Mouse (Mus musculus) hindbrain, postnatal 0 days (tissue): ENCODE measurements at regions not wholly inside any gene's neighbourhood (a gene's known extent, or its start where the extent isn't known, plus 50 kb on each side); places are given as distances from the start of the nearest gene placed in this dataset.

Source experiments
- ATAC-seq: fragments of 200-750 bp; cut with Nextera tagmentation; 2 replicates; pipeline ENCODE4 v1.8.0; 2017; ENCODE audit warnings: mild to moderate bottlenecking, moderate TSS enrichment, moderate library complexity
- DNase-seq: peaks from one replicate; pipeline ENCODE4 v3.0.0-alpha.2; 2015; ENCODE audit warnings: low spot score
- H3K27ac ChIP-seq: fragments of 300-500 bp; sonication (generic); 2 replicates; pipeline ENCODE4 v1.5.1; 2014; ENCODE audit warnings: mild to moderate bottlenecking
- H3K27me3 ChIP-seq: fragments of 300-500 bp; sonication (generic); 2 replicates; pipeline ENCODE4 v1.6.1; 2014; ENCODE audit warnings: low read length, mixed read lengths; ENCODE audit not compliant: insufficient read depth
- H3K36me3 ChIP-seq: fragments of 300-500 bp; sonication (generic); 2 replicates; pipeline ENCODE4 v1.6.1; 2014; ENCODE audit warnings: low read length, mixed read lengths; ENCODE audit not compliant: insufficient read depth
- H3K4me1 ChIP-seq: fragments of 300-500 bp; sonication (generic); 2 replicates; pipeline ENCODE4 v1.6.1; 2014; ENCODE audit warnings: antibody characterized with exemption, low read length, mixed read lengths; ENCODE audit not compliant: insufficient read depth
- H3K4me2 ChIP-seq: fragments of 300-500 bp; sonication (generic); 2 replicates; pipeline ENCODE4 v1.6.1; 2014; ENCODE audit warnings: low read depth, mild to moderate bottlenecking, low read length, moderate library complexity, mixed read lengths
- H3K4me3 ChIP-seq: fragments of 300-500 bp; sonication (generic); 2 replicates; pipeline ENCODE4 v1.5.1; 2014; ENCODE audit warnings: low read length
- H3K9ac ChIP-seq: fragments of 300-500 bp; sonication (generic); replicated peaks from 2 replicates; pipeline ENCODE4 v1.6.1; 2014; ENCODE audit warnings: mild to moderate bottlenecking, low read length, moderate library complexity, mixed read lengths
- H3K9me3 ChIP-seq: fragments of 300-500 bp; sonication (generic); 2 replicates; pipeline ENCODE4 v1.6.1; 2016; ENCODE audit warnings: low read length, mixed read lengths
- CTCF ChIP-seq: IDR thresholded peaks from 2 replicates; pipeline ENCODE4 v1.5.1; 2016; ENCODE audit warnings: antibody characterized with exemption, control low read depth, low read depth
- WGBS: fragments of 180-500 bp; shearing (Covaris S2); extraction: QIAGEN DNeasy Blood & Tissue Kit; methylation state at CpG from one replicate; pipeline ENCODE4 v1.1.7; 2014; 5-methylcytosine and 5-hydroxymethylcytosine counted together

DNA sequence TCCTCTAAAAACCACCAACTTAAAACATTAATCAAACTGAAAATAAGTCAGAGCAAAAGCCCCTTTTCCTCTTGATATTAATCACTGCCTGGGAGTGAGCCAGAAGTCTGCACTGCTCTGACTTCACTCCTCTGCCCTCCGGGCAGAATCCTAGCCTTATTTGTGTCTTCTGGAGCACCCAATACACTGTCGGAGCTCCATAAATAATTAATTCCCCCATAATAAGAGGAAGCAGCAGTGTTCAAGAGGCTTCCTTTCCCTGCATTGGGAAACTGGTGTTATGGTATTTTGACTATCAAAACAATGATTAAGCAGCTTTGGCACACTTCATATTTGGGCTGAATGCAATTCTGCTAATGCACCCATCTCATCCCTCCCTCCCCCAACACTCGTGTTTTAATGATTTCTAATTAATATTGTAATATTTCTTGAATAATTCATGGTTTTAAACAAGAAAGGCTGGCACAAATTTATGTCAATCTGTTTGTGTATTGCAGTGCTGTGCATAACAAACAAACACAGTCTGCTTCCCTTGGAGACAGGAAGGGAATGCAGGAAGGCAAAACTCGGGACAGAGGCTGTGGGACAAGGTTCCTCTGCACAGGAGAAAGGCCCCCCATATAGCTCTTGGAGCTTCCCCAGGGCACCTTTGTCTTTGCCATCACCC is 523.5 kb upstream of the Stxbp6 start:
- Histone ChIP-seq H3K27me3 (no peaks in the 10 kb centered on the region), H3K4me3 (no peak overlapping the region), H3K4me1 (no peaks in the 10 kb centered on the region), H3K9me3 (no peaks in the 10 kb centered on the region), H3K27ac (no peak overlapping the region), H3K4me2 (no peak overlapping the region), H3K36me3 (no peaks in the 10 kb centered on the region), H3K9ac (no peak overlapping the region)
- peak; percentile 51; the same call in 1 of the 2 replicates for ATAC-seq
- peak; percentile 40 for DNase-seq
- no peak for TF ChIP-seq CTCF
- 19% methylated on average over 4 of the region's 4 CpGs for WGBS

DNA sequence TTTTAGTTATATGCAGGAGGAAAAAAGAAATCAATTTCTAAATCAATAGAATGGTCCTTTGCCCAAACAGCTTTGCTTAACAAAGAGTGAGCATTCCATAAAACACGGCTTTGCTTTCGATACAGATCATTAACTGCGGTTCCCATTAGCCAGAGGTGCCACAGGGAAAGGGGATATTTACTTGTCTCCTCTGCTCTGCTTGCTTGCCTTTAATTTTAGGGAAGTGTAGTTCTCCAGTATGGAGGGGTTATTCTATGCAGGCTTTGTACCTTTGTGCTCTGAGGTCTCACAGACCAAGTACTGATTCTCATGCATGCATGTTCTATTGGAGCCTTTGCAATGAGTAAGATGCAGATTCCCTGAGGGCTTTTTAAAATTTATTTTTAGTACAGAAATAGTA is 520.2 kb upstream of the Stxbp6 start:
- no peaks in the 10 kb centered on the region for H3K4me1 ChIP-seq
- no peak overlapping the region for H3K4me2 ChIP-seq
- ATAC-seq (no peak), DNase-seq (no peak)
- 72% methylated on average over 3 of the region's 3 CpGs for WGBS
- H3K36me3 ChIP-seq: no peaks in the 10 kb centered on the region
- H3K27me3 ChIP-seq: no peaks in the 10 kb centered on the region
- no peak for TF ChIP-seq CTCF
- no peaks in the 10 kb centered on the region for H3K9me3 ChIP-seq
- no peak overlapping the region for H3K4me3 ChIP-seq
- H3K27ac ChIP-seq: no peak overlapping the region
- no peak overlapping the region for H3K9ac ChIP-seq

DNA sequence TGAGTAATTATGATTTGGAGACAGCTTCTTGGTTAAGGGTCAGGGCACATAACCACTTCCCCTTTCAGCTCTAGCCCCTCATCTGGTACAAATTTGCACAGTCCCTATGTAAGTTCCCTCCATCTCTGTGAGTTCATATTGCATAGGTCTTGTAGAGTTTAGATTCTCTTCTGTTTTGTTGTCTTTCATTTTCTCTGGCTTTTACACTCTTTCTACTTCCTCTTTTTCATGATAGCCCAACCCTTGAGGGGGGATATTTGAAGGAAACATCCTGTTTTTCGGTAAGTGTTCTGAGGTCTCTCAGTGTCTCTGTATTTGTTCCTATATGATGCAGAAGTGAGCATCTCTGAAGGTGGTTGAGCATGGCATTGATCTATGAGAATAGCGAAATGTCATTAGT is 515.7 kb upstream of the Stxbp6 start:
- Histone ChIP-seq H3K9ac (no peak overlapping the region), H3K27ac (no peak overlapping the region), H3K4me3 (no peak overlapping the region), H3K4me2 (no peak overlapping the region), H3K27me3 (no peaks in the 10 kb centered on the region), H3K4me1 (no peaks in the 10 kb centered on the region), H3K36me3 (no peaks in the 10 kb centered on the region), H3K9me3 (no peaks in the 10 kb centered on the region)
- TF ChIP-seq CTCF: no peak
- no peak for DNase-seq
- WGBS: 90% methylated on average over 2 of the region's 2 CpGs
- no peak for ATAC-seq

- WGBS: 83% methylated on average over 4 of the region's 4 CpGs
- no peaks in the 10 kb centered on the region for H3K4me1 ChIP-seq
- no peaks in the 10 kb centered on the region for H3K36me3 ChIP-seq
- H3K27me3 ChIP-seq: no peaks in the 10 kb centered on the region
- H3K9me3 ChIP-seq: no peaks in the 10 kb centered on the region
- no peak overlapping the region for H3K4me3 ChIP-seq
- DNase-seq: no peak
- no peak overlapping the region for H3K27ac ChIP-seq
- H3K4me2 ChIP-seq: no peak overlapping the region
- no peak for ATAC-seq
- no peak for TF ChIP-seq CTCF
- no peak overlapping the region for H3K9ac ChIP-seq
Observed at GRCm38 (mm10) chr12:45585763-45586162, 511.3 kb upstream of the Stxbp6 start.

GRCm38 (mm10) chr12:45563325-45564030 is 489.0 kb upstream of the Stxbp6 start:
- DNase-seq: peak; percentile 53
- peak; percentile 77 for ATAC-seq
- no peaks in the 10 kb centered on the region for H3K4me1 ChIP-seq

GRCm38 (mm10) chr12:45562637-45563220 is 488.2 kb upstream of the Stxbp6 start:
- Histone ChIP-seq H3K4me3 (no peak overlapping the region), H3K4me1 (no peaks in the 10 kb centered on the region), H3K27me3 (no peaks in the 10 kb centered on the region), H3K36me3 (no peaks in the 10 kb centered on the region), H3K9me3 (no peaks in the 10 kb centered on the region), H3K4me2 (no peak overlapping the region), H3K27ac (peak overlapping the region; percentile 62; the same call in 1 of the 2 replicates), H3K9ac (no peak overlapping the region)
- 25% methylated on average over 1 of the region's 1 CpGs for WGBS
- no peak for TF ChIP-seq CTCF
- ATAC-seq (peak; percentile 22; the same call in 1 of the 2 replicates), DNase-seq (peak; percentile 27)

More at GRCm38 (mm10) chr12:45563325-45564030, 489.0 kb upstream of the Stxbp6 start:
- 45% methylated on average over 13 of the region's 13 CpGs for WGBS
- no peak for TF ChIP-seq CTCF
- no peaks in the 10 kb centered on the region for H3K36me3 ChIP-seq
- H3K4me2 ChIP-seq: no peak overlapping the region
- peak overlapping the region; percentile 62; the same call in 1 of the 2 replicates for H3K27ac ChIP-seq
- H3K9me3 ChIP-seq: no peaks in the 10 kb centered on the region
- H3K4me3 ChIP-seq: no peak overlapping the region
- no peaks in the 10 kb centered on the region for H3K27me3 ChIP-seq
- no peak overlapping the region for H3K9ac ChIP-seq
